Mouse (Mus musculus): ENCODE results near the gene Mal. TPM values are rescaled to one million over a fixed set of nuclear protein-coding genes. Genes with fewer than 3 reads are reported as not detected.

Mal gene
- polyA plus RNA-seq, 1 experiment from 2014 or later, result 62.1 TPM

DNA sequence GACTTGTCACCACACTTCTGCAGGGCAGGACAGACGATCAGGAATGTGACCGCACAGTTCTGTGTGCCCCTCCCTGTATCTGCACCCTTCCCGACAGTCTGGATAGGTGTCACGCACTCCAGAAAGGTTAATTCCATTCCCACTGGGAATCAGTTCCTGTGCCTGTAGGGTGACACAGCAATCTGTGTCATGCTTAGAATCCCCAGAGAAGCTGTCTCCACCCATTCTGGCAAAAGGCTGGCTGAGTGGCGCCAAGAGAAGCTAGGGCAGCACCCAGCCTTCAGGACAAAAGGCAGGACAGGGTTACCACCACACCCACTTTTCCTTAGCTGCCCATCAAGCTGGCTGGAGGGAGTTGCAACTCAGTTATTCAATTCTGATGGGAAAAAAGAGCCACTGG is 6.6 kb downstream of the Mal start:
- no peak overlapping the region for H3K4me2 ChIP-seq
- no peaks in the 10 kb centered on the region for H3K36me3 ChIP-seq
- H3K9ac ChIP-seq, result no peak overlapping the region
- ATAC-seq (ENCODE audit: insufficient read depth, low FRiP score, low read depth), result no peak
- H3K27me3 ChIP-seq (replicated peaks), result peaks cover 16% of the 10 kb centered on the region
- no peaks in the 10 kb centered on the region for H3K4me1 ChIP-seq
- H3K4me3 ChIP-seq (replicated peaks), result no peak overlapping the region
- no peak overlapping the region for H3K27ac ChIP-seq
- 52% methylated on average over 5 of the region's 5 CpGs for WGBS
- no peaks in the 10 kb centered on the region for H3K9me3 ChIP-seq

DNA sequence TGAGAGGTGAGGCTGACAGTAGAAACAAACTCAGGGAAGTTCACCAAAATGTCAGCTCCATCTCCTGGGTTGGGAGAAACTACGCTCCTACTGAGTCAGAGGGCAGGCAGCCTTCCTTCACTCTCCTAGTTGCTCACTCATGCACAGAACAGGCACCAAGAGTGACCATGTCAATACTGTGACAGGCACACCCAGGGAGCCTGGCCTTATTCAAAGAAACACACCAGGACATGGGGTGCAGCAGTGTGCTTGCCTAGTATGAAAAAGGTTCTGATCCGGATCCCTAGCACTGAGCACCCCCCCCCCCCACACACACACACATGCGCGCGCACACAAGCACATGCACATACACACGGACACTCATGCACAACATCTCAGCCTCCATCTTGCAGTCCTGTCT is 8.3 kb downstream of the Mal start:
- Histone ChIP-seq H3K4me2 (no peak overlapping the region), H3K27ac (no peak overlapping the region), H3K27me3 (replicated peaks) (no peaks in the 10 kb centered on the region), H3K4me1 (peaks cover 5% of the 10 kb centered on the region), H3K9me3 (no peaks in the 10 kb centered on the region), H3K4me3 (replicated peaks) (no peak overlapping the region), H3K9ac (no peak overlapping the region), H3K36me3 (no peaks in the 10 kb centered on the region)
- no peak for ATAC-seq (ENCODE audit: insufficient read depth, low FRiP score, low read depth)
- WGBS, result 86% methylated on average over 6 of the region's 6 CpGs

GRCm38 (mm10) chr2:127646875-127647274 is 9.6 kb downstream of the Mal start:
- 48% methylated on average over 5 of the region's 5 CpGs for WGBS
- Histone ChIP-seq H3K36me3 (no peaks in the 10 kb centered on the region), H3K27ac (no peak overlapping the region), H3K4me1 (peaks cover 5% of the 10 kb centered on the region), H3K9me3 (no peaks in the 10 kb centered on the region), H3K27me3 (replicated peaks) (no peaks in the 10 kb centered on the region), H3K4me3 (replicated peaks) (no peak overlapping the region), H3K4me2 (no peak overlapping the region), H3K9ac (no peak overlapping the region)
- no peak for ATAC-seq (ENCODE audit: insufficient read depth, low FRiP score, low read depth)

- peaks cover 5% of the 10 kb centered on the region for H3K4me1 ChIP-seq
- H3K9ac ChIP-seq, result no peak overlapping the region
- no peak overlapping the region for H3K4me2 ChIP-seq
- H3K36me3 ChIP-seq, result no peaks in the 10 kb centered on the region
- no peaks in the 10 kb centered on the region for H3K27me3 ChIP-seq (replicated peaks)
- 44% methylated on average over 19 of the region's 19 CpGs for WGBS
- ATAC-seq (ENCODE audit: insufficient read depth, low FRiP score, low read depth), result peak; percentile 68; the same call in 1 of the 2 replicates
- no peaks in the 10 kb centered on the region for H3K9me3 ChIP-seq
- H3K27ac ChIP-seq, result peak overlapping the region; percentile 22; the same call in 1 of the 2 replicates
- no peak overlapping the region for H3K4me3 ChIP-seq (replicated peaks)
These were observed 12.5 kb downstream of the Mal start for GRCm38 (mm10) chr2:127643728-127644704.

GRCm38 (mm10) chr2:127638973-127639372 is 17.5 kb downstream of the Mal start:
- no peaks in the 10 kb centered on the region for H3K27me3 ChIP-seq (replicated peaks)
- no peaks in the 10 kb centered on the region for H3K9me3 ChIP-seq
- 70% methylated on average over 9 of the region's 9 CpGs for WGBS
- H3K4me3 ChIP-seq (replicated peaks), result no peak overlapping the region
- H3K36me3 ChIP-seq, result no peaks in the 10 kb centered on the region
- no peak overlapping the region for H3K27ac ChIP-seq
- no peak overlapping the region for H3K9ac ChIP-seq
- ATAC-seq (ENCODE audit: insufficient read depth, low FRiP score, low read depth), result no peak
- 0 out of 2 replicates have a peak, but pooled peaks cover under 1% of the 10 kb centered on the region for H3K4me1 ChIP-seq
- H3K4me2 ChIP-seq, result no peak overlapping the region

DNA sequence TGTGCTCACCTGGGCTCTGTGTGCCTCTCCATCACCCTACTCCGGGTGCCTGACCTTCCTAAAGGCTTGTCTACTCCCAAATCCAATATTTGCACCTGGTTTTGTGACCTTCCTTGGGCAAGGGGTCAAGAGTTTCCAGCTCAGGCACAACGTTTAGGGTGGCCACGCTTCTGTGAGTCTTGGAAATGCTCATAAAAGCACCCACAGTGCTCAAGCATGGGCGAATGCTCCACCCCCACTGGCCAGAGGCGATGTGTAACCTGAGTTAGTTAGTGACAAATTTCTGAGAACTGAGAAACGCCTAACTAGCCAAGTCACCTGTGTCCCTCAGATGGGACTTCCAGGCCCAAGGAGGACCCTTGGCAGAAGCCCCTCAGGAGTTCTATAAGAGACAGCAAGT is 20.9 kb downstream of the Mal start:
- no peak overlapping the region for H3K4me2 ChIP-seq
- H3K27ac ChIP-seq, result no peak overlapping the region
- ATAC-seq (ENCODE audit: insufficient read depth, low FRiP score, low read depth), result no peak
- H3K4me3 ChIP-seq (replicated peaks), result no peak overlapping the region
- no peaks in the 10 kb centered on the region for H3K27me3 ChIP-seq (replicated peaks)
- no peak overlapping the region for H3K9ac ChIP-seq
- H3K9me3 ChIP-seq, result no peaks in the 10 kb centered on the region
- H3K4me1 ChIP-seq, result no peaks in the 10 kb centered on the region
- 70% methylated on average over 6 of the region's 6 CpGs for WGBS
- H3K36me3 ChIP-seq, result no peaks in the 10 kb centered on the region

- Histone ChIP-seq H3K4me3 (replicated peaks) (no peak overlapping the region), H3K36me3 (no peaks in the 10 kb centered on the region), H3K4me2 (no peak overlapping the region), H3K4me1 (no peaks in the 10 kb centered on the region), H3K9me3 (no peaks in the 10 kb centered on the region), H3K27me3 (replicated peaks) (no peaks in the 10 kb centered on the region), H3K27ac (no peak overlapping the region), H3K9ac (no peak overlapping the region)
- no peak for ATAC-seq (ENCODE audit: insufficient read depth, low FRiP score, low read depth)
- whole genome bisulfite sequencing, result 70% methylated on average over 2 of the region's 2 CpGs
These were observed 23.9 kb downstream of the Mal start for GRCm38 (mm10) chr2:127632601-127633000.

- WGBS, result 74% methylated on average over 6 of the region's 6 CpGs
- H3K4me3 ChIP-seq (replicated peaks), result no peak overlapping the region
- H3K4me1 ChIP-seq, result no peaks in the 10 kb centered on the region
These were observed 28.4 kb downstream of the Mal start for GRCm38 (mm10) chr2:127627990-127628570.

DNA sequence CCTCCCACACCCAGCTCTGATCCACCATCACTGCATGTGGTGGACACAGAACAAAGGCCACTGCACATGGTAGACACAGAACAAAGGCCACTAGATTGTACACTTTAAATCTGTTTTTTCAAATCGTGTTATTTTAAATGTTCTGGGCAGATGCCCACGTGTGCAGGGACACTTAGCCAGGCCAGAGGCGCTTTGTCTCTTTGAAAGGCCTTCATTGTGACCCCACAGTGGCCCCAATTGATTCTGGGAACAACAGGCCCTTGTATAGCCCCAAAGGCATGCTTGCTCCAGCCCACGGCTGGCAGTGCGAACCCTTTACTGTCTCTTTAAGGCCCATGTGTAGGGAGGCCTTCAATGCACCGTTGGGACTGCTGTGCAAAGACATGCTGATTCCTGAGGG is 29.1 kb downstream of the Mal start:
- 71% methylated on average over 6 of the region's 6 CpGs for WGBS
- H3K4me3 ChIP-seq (replicated peaks), result no peak overlapping the region
- ATAC-seq (ENCODE audit: insufficient read depth, low FRiP score, low read depth), result no peak

More at GRCm38 (mm10) chr2:127627990-127628570, 28.4 kb downstream of the Mal start:
- Histone ChIP-seq H3K27ac (no peak overlapping the region), H3K36me3 (no peaks in the 10 kb centered on the region), H3K4me2 (no peak overlapping the region), H3K27me3 (replicated peaks) (no peaks in the 10 kb centered on the region), H3K9ac (no peak overlapping the region), H3K9me3 (no peaks in the 10 kb centered on the region)
- no peak for ATAC-seq (ENCODE audit: insufficient read depth, low FRiP score, low read depth)

DNA sequence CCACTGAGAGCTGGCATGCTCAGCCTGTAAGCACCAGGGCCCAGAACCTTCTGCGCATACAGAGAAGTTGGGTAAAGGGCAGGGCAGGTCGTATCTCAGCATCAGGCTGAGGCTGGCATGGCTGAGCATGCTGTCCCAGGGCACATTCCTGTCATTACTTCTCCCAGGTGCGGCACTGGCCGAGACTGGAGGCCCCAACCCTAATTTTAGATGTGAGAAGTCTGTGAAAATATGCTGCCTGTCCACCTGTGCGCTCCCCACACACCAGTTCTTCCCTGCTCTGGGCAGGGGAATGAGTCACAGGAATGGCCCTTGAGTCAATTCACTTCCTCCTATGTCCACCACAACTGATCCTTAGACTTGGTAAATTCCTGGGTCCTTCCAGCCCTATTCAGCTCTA is 30.8 kb downstream of the Mal start:
- Histone ChIP-seq H3K9me3 (no peaks in the 10 kb centered on the region), H3K9ac (no peak overlapping the region), H3K36me3 (no peaks in the 10 kb centered on the region), H3K27ac (no peak overlapping the region), H3K27me3 (replicated peaks) (no peaks in the 10 kb centered on the region), H3K4me1 (no peaks in the 10 kb centered on the region), H3K4me3 (replicated peaks) (no peak overlapping the region), H3K4me2 (no peak overlapping the region)
- 47% methylated on average over 5 of the region's 5 CpGs for WGBS
- peak; percentile 75; the same call in 1 of the 2 replicates for ATAC-seq (ENCODE audit: insufficient read depth, low FRiP score, low read depth)

More for the DNA sequence above, 29.1 kb downstream of the Mal start:
- H3K27ac ChIP-seq, result no peak overlapping the region
- H3K27me3 ChIP-seq (replicated peaks), result no peaks in the 10 kb centered on the region
- no peaks in the 10 kb centered on the region for H3K4me1 ChIP-seq
- H3K36me3 ChIP-seq, result no peaks in the 10 kb centered on the region
- H3K4me2 ChIP-seq, result no peak overlapping the region
- H3K9ac ChIP-seq, result no peak overlapping the region
- no peaks in the 10 kb centered on the region for H3K9me3 ChIP-seq

DNA sequence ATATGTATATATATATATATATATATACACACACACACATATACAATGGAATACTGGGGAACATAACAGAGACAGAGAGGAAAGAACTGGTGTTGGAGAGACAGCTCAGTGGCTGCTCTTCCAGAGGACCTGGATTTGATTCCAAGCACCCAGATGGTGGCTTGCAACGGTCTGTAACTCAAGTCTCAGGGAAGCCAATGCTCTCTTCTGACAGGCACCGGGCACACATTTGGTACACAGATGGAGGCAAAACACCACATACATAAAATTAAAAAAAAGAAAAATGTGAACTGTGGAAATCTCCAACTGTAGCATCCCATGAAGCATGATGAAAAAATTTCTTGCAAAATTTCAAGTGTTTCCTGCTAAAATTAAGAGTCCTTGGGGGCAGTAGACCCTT is 31.7 kb downstream of the Mal start:
- 84% methylated on average over 2 of the region's 2 CpGs for WGBS
- Histone ChIP-seq H3K4me2 (no peak overlapping the region), H3K9ac (no peak overlapping the region), H3K4me1 (no peaks in the 10 kb centered on the region), H3K27ac (no peak overlapping the region), H3K4me3 (replicated peaks) (no peak overlapping the region), H3K36me3 (no peaks in the 10 kb centered on the region), H3K9me3 (no peaks in the 10 kb centered on the region), H3K27me3 (replicated peaks) (no peaks in the 10 kb centered on the region)
- ATAC-seq (ENCODE audit: insufficient read depth, low FRiP score, low read depth), result no peak

GRCm38 (mm10) chr2:127622065-127622464 is 34.4 kb downstream of the Mal start:
- Histone ChIP-seq H3K4me1 (no peaks in the 10 kb centered on the region), H3K36me3 (no peaks in the 10 kb centered on the region), H3K27ac (no peak overlapping the region), H3K4me3 (replicated peaks) (no peak overlapping the region), H3K9me3 (no peaks in the 10 kb centered on the region), H3K4me2 (no peak overlapping the region), H3K27me3 (replicated peaks) (no peaks in the 10 kb centered on the region), H3K9ac (no peak overlapping the region)
- WGBS, result 50% methylated on average over 3 of the region's 3 CpGs
- no peak for ATAC-seq (ENCODE audit: insufficient read depth, low FRiP score, low read depth)

All from stomach, embryonic 15.5 days (tissue).